Mouse (Mus musculus) layer of hippocampus, postnatal 25 days (tissue): ENCODE data around the gene Bend4. TPM values are rescaled to one million over a fixed set of nuclear protein-coding genes. Genes with fewer than 3 reads are reported as not detected.

Source experiments
- total RNA-seq, 2 experiments: library from RNA; stranded (reverse); gene quantifications; 2 replicates each; pipeline ENCODE4 v1.2.3; 2021

Gene Bend4
- total RNA-seq, 2 experiments from 2014 or later, result 8.7 to 9.9 TPM

Other genes starting within 250 kb of the Bend4 start
- gene Tmem33, start 167.7 kb downstream of the Bend4 start, total RNA-seq, result 10 to 100 TPM; 84.4 to 97.2 TPM
- 100 to 1,000 TPM; 174 TPM for gene Slc30a9, start 121.4 kb downstream of the Bend4 start, total RNA-seq
- gene Shisa3, start 179.6 kb upstream of the Bend4 start, total RNA-seq, result under 1 TPM; 0.27 to 0.68 TPM